Mouse (Mus musculus) left cerebral cortex, postnatal 4 days (tissue): Measurements from ENCODE around the gene 4632433K11Rik. TPM values are rescaled to one million over a fixed set of nuclear protein-coding genes. Genes with fewer than 3 reads are reported as not detected.
"Not testable (repeated sequence)": the region's sequence is repeated elsewhere in the genome, so short reads cannot be mapped to it uniquely, and the experiment has no call there.

Source experiments
- DNase-seq: peaks from one replicate; pipeline ENCODE4 v3.0.0-alpha.2; 2022
- intact Hi-C: fragments of 180-260 bp; cut with DNase I; formaldehyde crosslinking; loops from one replicate; pipeline ENCODE4 v1.15.1; 2025
- total RNA-seq, 2 experiments: library from RNA; stranded (reverse); gene quantifications; 2 replicates each; pipeline ENCODE4 v1.2.3; 2021

Gene 4632433K11Rik
- total RNA-seq, 2 experiments from 2014 or later, result not detected

GRCm38 (mm10) chr7:5017931-5018330 lies 16.0 kb upstream of the 4632433K11Rik start:
- intact Hi-C loops, result loop anchor here (5.0 kb wide), 1 partner anchor 34 kb away; the partner anchor contains the start of gene Zfp580
- no peak for DNase-seq

- DNase-seq, result not testable (repeated sequence)
- intact Hi-C loops, result loop anchor here (5.0 kb wide), 1 partner anchor 33 kb away; the partner anchor contains the start of gene Zfp580
Observed at GRCm38 (mm10) chr7:5019576-5019975, 14.3 kb upstream of the 4632433K11Rik start.

GRCm38 (mm10) chr7:5020000-5020681 lies 13.8 kb upstream of the 4632433K11Rik start, which contains the start of the genes Zfp865 and Ccdc106:
Zfp865 (plus strand) TSS chr7:5020376.
Ccdc106 (plus strand) TSS chr7:5020553.
- DNase-seq, result peak; percentile 99
- intact Hi-C loops, result loop anchor here (5.0 kb wide), 1 partner anchor 32 kb away; the partner anchor contains the start of gene Zfp580

- intact Hi-C loops, result no loop called here
- no peak for DNase-seq
Observed at GRCm38 (mm10) chr7:5020685-5021084, 13.2 kb upstream of the 4632433K11Rik start.

GRCm38 (mm10) chr7:5021197-5021596 lies 12.7 kb upstream of the 4632433K11Rik start:
- intact Hi-C loops, result no loop called here
- no peak for DNase-seq

- DNase-seq, result no peak
- intact Hi-C loops, result no loop called here
Observed at GRCm38 (mm10) chr7:5029543-5029942, 4.4 kb upstream of the 4632433K11Rik start.

GRCm38 (mm10) chr7:5029946-5030345 lies 4.0 kb upstream of the 4632433K11Rik start:
- DNase-seq, result no peak
- intact Hi-C loops, result no loop called here

GRCm38 (mm10) chr7:5030554-5031275 lies 3.2 kb upstream of the 4632433K11Rik start:
- DNase-seq, result no peak
- intact Hi-C loops, result no loop called here

GRCm38 (mm10) chr7:5031496-5031895 lies 2.4 kb upstream of the 4632433K11Rik start:
- intact Hi-C loops, result no loop called here

GRCm38 (mm10) chr7:5035628-5036027 lies 1.7 kb downstream of the 4632433K11Rik start:
- no peak for DNase-seq
- intact Hi-C loops, result no loop called here

More at GRCm38 (mm10) chr7:5031496-5031895, 2.4 kb upstream of the 4632433K11Rik start:
- no peak for DNase-seq

- intact Hi-C loops, result no loop called here
- DNase-seq, result no peak
Observed at GRCm38 (mm10) chr7:5036136-5036535, 2.2 kb downstream of the 4632433K11Rik start.

GRCm38 (mm10) chr7:5037026-5037425 lies 3.1 kb downstream of the 4632433K11Rik start:
- DNase-seq, result no peak
- intact Hi-C loops, result no loop called here

GRCm38 (mm10) chr7:5037467-5037866 lies 3.5 kb downstream of the 4632433K11Rik start:
- no peak for DNase-seq
- intact Hi-C loops, result no loop called here

GRCm38 (mm10) chr7:5038109-5038732 lies 4.3 kb downstream of the 4632433K11Rik start, which contains the start of gene Zfp784:
Zfp784 (minus strand) TSS chr7:5038446.
- DNase-seq, result peak; percentile 93
- intact Hi-C loops, result no loop called here

GRCm38 (mm10) chr7:5038940-5039339 lies 5.0 kb downstream of the 4632433K11Rik start:
- intact Hi-C loops, result no loop called here
- no peak for DNase-seq

- no peak for DNase-seq
- intact Hi-C loops, result loop anchor here (10.0 kb wide), 1 partner anchor 110 kb away; no protein-coding TSS in a partner anchor
Observed at GRCm38 (mm10) chr7:5044981-5045380, 11.1 kb downstream of the 4632433K11Rik start.

GRCm38 (mm10) chr7:5046112-5046511 lies 12.2 kb downstream of the 4632433K11Rik start:
- DNase-seq, result no peak
- intact Hi-C loops, result loop anchor here (10.0 kb wide), 1 partner anchor 111 kb away; no protein-coding TSS in a partner anchor

GRCm38 (mm10) chr7:5047313-5047712 lies 13.4 kb downstream of the 4632433K11Rik start:
- intact Hi-C loops, result loop anchor here (10.0 kb wide), 1 partner anchor 113 kb away; no protein-coding TSS in a partner anchor
- no peak for DNase-seq

GRCm38 (mm10) chr7:5051193-5052192 lies 17.6 kb downstream of the 4632433K11Rik start, which contains the start of gene Zfp580:
Zfp580 (plus strand) TSS chr7:5051538.
- intact Hi-C loops, result loop anchor here (5.0 kb wide), 1 partner anchor 34 kb away; the partner anchor contains the start of gene Gm44973
- peak; percentile 81 for DNase-seq
